Mouse (Mus musculus) heart, embryonic 14.5 days (tissue): Measurements from ENCODE around the gene Thap12. TPM values are rescaled to one million over a fixed set of nuclear protein-coding genes. Genes with fewer than 3 reads are reported as not detected.

Source experiments
- ATAC-seq: fragments of 200-750 bp; cut with Nextera tagmentation; 2 replicates; pipeline ENCODE4 v1.8.0; 2017; ENCODE audit warnings: low read depth, moderate TSS enrichment; ENCODE audit not compliant: insufficient number of reproducible peaks, insufficient read depth, low FRiP score
- H3K27ac ChIP-seq, 2 experiments: fragments of 200-500 bp in 1 of 2; fragments of 300-500 bp in 1 of 2; sonication (generic) in 1 of 2; replicated peaks in 1 of 2; 2 replicates each; pipeline ENCODE4 v1.5.1; 2012 to 2014; ENCODE audit warnings: low read depth in 2 of 2, low read length in 2 of 2, control low read depth in 1 of 2, mild to moderate bottlenecking in 1 of 2, mixed read lengths in 1 of 2; ENCODE audit not compliant: control insufficient read depth in 1 of 2, insufficient read depth in 1 of 2
- H3K27me3 ChIP-seq: fragments of 300-500 bp; sonication (generic); 2 replicates; pipeline ENCODE4 v1.6.1; 2014; ENCODE audit warnings: mild to moderate bottlenecking, low read length, control low read depth; ENCODE audit not compliant: control insufficient read depth, insufficient read depth
- H3K36me3 ChIP-seq: fragments of 300-500 bp; sonication (generic); 2 replicates; pipeline ENCODE4 v1.6.1; 2014; ENCODE audit warnings: mild to moderate bottlenecking, control low read depth, low read length, mixed read lengths; ENCODE audit not compliant: control insufficient read depth, insufficient read depth
- H3K4me1 ChIP-seq, 2 experiments: fragments of 200-500 bp in 1 of 2; fragments of 300-500 bp in 1 of 2; sonication (generic) in 1 of 2; 2 replicates each; pipeline ENCODE4 v1.6.1; 2012 to 2014; ENCODE audit warnings: low read length in 2 of 2, control low read depth in 1 of 2, mixed read lengths in 1 of 2; ENCODE audit not compliant: control insufficient read depth in 2 of 2, insufficient read depth in 2 of 2
- H3K4me2 ChIP-seq: fragments of 300-500 bp; sonication (generic); 2 replicates; pipeline ENCODE4 v1.6.1; 2014; ENCODE audit warnings: mild to moderate bottlenecking, low read length
- H3K4me3 ChIP-seq, 2 experiments: fragments of 200-500 bp in 1 of 2; fragments of 300-500 bp in 1 of 2; sonication (generic) in 1 of 2; 2 replicates each; pipeline ENCODE4 v1.5.1; 2012 to 2014; ENCODE audit warnings: low read length in 2 of 2, mild to moderate bottlenecking in 2 of 2, control low read depth in 1 of 2, low read depth in 1 of 2, moderate library complexity in 1 of 2; ENCODE audit not compliant: control insufficient read depth in 1 of 2, insufficient read depth in 1 of 2
- H3K9ac ChIP-seq: fragments of 300-500 bp; sonication (generic); 2 replicates; pipeline ENCODE4 v1.6.1; 2014; ENCODE audit warnings: mild to moderate bottlenecking, low read length
- H3K9me3 ChIP-seq: fragments of 300-500 bp; sonication (generic); 2 replicates; pipeline ENCODE4 v1.6.1; 2016; ENCODE audit warnings: low read length, control low read depth; ENCODE audit not compliant: control insufficient read depth
- WGBS: fragments of 180-500 bp; shearing (Covaris S2); extraction: QIAGEN DNeasy Blood & Tissue Kit; methylation state at CpG from one replicate; pipeline ENCODE4 v1.1.7; 2014; 5-methylcytosine and 5-hydroxymethylcytosine counted together
- polyA plus RNA-seq: library from polyadenylated mRNA; unstranded; fragments of >200 nt; fragmentation: Nextera tagmentation; extraction: Ambion mirVana; gene quantifications from 2 replicates; pipeline ENCODE4 v1.2.1, GENCODE M21; 2014

Gene Thap12
- polyA plus RNA-seq, 1 experiment from 2014 or later, result 44.9 TPM

DNA sequence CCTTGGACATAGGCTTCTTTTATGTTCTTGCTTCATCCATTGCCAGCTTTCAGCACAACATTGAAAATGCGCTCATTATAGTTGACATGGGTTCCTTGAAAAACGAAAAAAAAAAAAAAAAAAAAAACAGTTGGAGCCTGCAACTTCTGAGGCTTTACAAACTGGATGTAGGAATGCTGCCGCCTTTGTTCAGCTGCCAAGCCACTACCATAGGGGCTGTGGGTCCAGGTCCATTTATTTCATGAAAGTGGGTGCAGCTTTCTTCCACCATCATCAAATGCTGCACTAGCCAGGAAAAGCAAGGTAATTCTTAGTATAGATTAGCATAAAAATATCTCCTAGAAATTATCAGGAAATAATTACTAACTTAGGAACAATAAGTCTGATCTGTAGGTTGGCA is 17.8 kb downstream of the Thap12 start:
- Histone ChIP-seq H3K9me3 (no peaks in the 10 kb centered on the region), H3K4me1 (peaks cover 6 to 15% of the 10 kb centered on the region in 2 experiments; a peak in 3 of 4 replicates), H3K36me3 (peaks cover 20% of the 10 kb centered on the region), H3K9ac (no peak overlapping the region), H3K4me3 (no peak overlapping the region), H3K27ac (no peak overlapping the region), H3K27me3 (no peaks in the 10 kb centered on the region), H3K4me2 (no peak overlapping the region)
- whole genome bisulfite sequencing, result 59% methylated on average over 3 of the region's 3 CpGs
- ATAC-seq, result no peak

DNA sequence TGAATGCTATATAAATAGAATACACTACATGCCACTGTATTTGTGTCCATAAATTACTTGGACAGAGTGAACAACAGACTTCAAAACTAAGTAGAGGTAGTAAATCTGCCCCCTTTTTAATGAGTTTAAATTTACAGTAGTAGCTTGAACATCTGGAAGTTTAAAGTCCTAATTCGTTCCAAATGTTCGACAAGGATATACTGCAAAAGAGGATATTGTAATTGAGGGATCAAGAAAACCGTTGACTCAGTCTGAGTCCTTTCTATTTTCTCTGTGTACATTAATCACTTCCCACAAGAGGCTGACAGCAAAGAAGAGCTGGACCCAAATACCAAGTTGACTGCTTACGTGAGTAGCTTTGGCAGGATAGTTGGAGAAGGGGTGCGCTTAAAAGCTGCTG is 18.3 kb downstream of the Thap12 start:
- no peaks in the 10 kb centered on the region for H3K27me3 ChIP-seq
- WGBS, result 69% methylated on average over 5 of the region's 5 CpGs
- H3K9ac ChIP-seq, result no peak overlapping the region
- peaks cover 6 to 15% of the 10 kb centered on the region in 2 experiments; a peak in 3 of 4 replicates for H3K4me1 ChIP-seq
- H3K4me3 ChIP-seq, result no peak overlapping the region
- no peak overlapping the region for H3K27ac ChIP-seq
- peaks cover 16% of the 10 kb centered on the region for H3K36me3 ChIP-seq
- no peak for ATAC-seq
- no peaks in the 10 kb centered on the region for H3K9me3 ChIP-seq
- no peak overlapping the region for H3K4me2 ChIP-seq

DNA sequence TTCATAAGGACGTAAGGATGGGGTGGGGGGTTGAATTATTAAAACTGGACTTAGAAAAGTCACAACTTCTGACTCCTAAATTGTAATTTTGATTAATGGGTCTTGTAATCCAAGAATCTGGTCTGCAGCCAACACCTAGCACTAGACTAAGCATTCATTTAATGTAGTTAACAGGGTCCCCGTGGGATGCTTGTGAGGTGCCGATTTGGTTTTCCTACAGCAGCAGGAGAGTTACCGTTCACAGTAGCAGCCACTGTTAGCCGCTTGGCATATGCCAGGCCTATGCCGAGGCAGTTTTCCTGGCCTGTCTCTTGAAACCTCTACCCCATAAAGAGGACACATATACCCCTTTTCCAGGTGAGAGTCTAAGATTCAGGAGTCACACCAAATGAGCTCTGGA is 18.7 kb downstream of the Thap12 start:
- Histone ChIP-seq H3K9me3 (no peaks in the 10 kb centered on the region), H3K4me3 (no peak overlapping the region), H3K27ac (no peak overlapping the region), H3K27me3 (no peaks in the 10 kb centered on the region), H3K4me1 (peaks cover 6 to 15% of the 10 kb centered on the region in 2 experiments; a peak in 3 of 4 replicates), H3K9ac (no peak overlapping the region), H3K36me3 (peaks cover 11% of the 10 kb centered on the region), H3K4me2 (no peak overlapping the region)
- WGBS, result 72% methylated on average over 6 of the region's 6 CpGs
- no peak for ATAC-seq

DNA sequence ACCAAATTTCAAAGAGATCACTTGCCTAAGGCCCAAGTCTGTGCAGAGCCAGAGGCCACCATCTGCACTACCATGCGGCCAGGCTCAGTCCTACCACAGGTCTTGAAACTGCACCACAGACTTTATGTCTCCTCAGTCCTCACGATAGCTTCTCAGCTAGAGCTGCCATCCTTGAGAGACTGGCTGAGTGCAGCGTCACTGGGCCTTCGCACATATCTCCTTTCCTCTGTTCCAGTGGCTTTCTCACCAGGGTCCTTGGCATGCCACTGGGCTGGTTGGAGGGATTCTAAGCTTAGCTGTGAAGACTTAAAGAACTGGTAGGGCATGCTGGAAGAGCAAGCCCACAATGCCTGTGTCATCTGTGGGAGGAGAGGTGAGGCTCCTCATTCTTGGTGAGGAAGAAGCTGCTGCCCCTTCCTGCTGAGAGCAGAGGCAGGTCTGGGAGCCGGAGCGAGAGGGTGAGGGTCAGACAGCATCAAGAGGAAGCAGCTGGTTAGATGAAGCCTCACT is 22.8 kb downstream of the Thap12 start:
- H3K4me1 ChIP-seq, result peaks cover 6 to 20% of the 10 kb centered on the region in 2 experiments; a peak in 3 of 4 replicates
- 70% methylated on average over 6 of the region's 6 CpGs for WGBS
- 0 out of 2 replicates have a peak, but pooled peaks cover 3% of the 10 kb centered on the region for H3K27me3 ChIP-seq
- H3K36me3 ChIP-seq, result no peaks in the 10 kb centered on the region
- no peak overlapping the region for H3K27ac ChIP-seq
- no peaks in the 10 kb centered on the region for H3K9me3 ChIP-seq
- H3K9ac ChIP-seq, result no peak overlapping the region; the same call in 1 of the 2 replicates
- no peak overlapping the region for H3K4me2 ChIP-seq
- no peak for ATAC-seq
- H3K4me3 ChIP-seq, result no peak overlapping the region

DNA sequence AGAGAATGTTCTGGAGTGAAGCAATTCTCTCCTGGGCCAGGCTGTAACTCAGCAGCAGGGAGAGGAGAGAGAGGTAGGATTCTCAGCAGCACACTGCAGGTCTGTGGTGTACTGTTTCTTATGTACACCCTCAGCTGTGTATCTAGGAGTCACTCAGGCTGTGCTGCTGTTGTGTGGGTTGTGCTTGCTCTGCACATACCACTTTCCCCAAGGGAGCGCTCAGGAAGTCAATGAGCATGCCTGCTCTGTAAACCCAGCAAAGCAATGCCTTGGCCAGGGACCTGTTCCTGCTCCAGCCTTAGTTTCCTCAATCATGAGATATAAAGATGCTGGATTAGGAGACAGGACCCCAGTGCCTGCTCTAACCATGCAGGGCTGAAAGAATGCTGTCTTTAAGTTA is 25.1 kb downstream of the Thap12 start:
- Histone ChIP-seq H3K9ac (no peak overlapping the region), H3K4me3 (no peak overlapping the region), H3K4me2 (no peak overlapping the region), H3K9me3 (no peaks in the 10 kb centered on the region), H3K36me3 (no peaks in the 10 kb centered on the region), H3K4me1 (peaks cover 2 to 8% of the 10 kb centered on the region in 2 experiments; a peak in 3 of 4 replicates), H3K27me3 (0 out of 2 replicates have a peak, but pooled peaks cover 3% of the 10 kb centered on the region), H3K27ac (no peak overlapping the region)
- ATAC-seq, result no peak
- WGBS, result 86% methylated on average over 1 of the region's 1 CpGs

DNA sequence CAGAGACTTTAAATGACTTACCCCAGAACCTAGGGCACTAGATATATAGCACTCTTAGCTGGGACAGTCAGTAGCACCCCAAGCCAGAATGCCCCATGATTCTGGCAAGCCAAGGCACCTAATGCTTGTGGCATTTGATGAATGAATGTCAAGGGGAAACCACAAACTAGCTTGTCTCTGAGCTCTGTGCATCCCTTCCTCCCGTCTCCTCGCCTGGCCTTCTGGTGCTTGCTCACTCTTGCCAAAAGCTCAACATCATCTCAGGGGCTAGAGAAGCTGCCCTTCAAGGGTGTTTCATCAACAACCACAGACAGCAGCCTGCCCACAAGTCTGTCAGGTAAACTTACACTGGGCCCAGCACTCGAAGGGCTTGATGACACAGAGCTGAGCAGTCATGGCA is 25.6 kb downstream of the Thap12 start:
- H3K27me3 ChIP-seq, result 0 out of 2 replicates have a peak, but pooled peaks cover 3% of the 10 kb centered on the region
- peaks cover 0 to 5% of the 10 kb centered on the region in 2 experiments; a peak in 2 of 4 replicates for H3K4me1 ChIP-seq
- ATAC-seq, result no peak
- no peaks in the 10 kb centered on the region for H3K9me3 ChIP-seq
- no peak overlapping the region for H3K9ac ChIP-seq
- no peaks in the 10 kb centered on the region for H3K36me3 ChIP-seq
- H3K27ac ChIP-seq, result no peak overlapping the region
- 82% methylated on average over 3 of the region's 3 CpGs for WGBS
- no peak overlapping the region for H3K4me3 ChIP-seq
- no peak overlapping the region for H3K4me2 ChIP-seq

DNA sequence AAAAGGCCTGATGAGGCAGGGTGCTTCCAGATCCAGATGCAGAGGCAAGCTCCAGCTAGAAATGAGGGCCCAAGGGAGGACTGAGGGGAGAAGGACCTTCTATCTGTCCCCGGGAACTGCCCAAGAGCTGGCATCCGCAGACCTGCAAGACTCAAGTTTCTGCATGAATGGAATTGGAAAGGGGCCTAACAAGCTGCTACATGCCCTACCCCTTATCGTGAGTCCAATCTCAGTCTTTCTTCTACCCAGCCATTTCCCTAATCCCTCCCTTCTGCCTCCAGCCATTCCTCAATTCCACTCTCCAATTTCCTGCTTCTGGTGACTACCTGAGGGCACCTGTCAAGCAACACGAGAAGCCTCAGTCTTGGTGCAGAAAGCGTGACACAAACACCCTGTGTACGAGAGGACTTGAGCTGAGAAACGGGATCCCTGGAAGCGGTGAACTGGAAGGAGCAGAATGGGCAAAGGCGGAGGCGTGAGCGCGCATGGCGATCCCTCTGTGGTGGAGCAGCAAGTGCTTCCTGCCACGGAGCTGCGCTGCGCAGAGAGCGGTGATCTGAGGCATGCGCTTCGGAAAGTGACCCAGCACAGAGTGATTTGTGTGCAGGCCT is 26.9 kb downstream of the Thap12 start:
- Histone ChIP-seq H3K9ac (peak overlapping the region; percentile 34; the same call in 1 of the 2 replicates), H3K4me3 (peak overlapping the region; percentile 2 to 11; a peak in 3 of 4 replicates), H3K4me2 (peak overlapping the region; percentile 55), H3K27ac (no peak overlapping the region), H3K36me3 (no peaks in the 10 kb centered on the region), H3K4me1 (peaks cover 3 to 5% of the 10 kb centered on the region in 2 experiments; a peak in 3 of 4 replicates), H3K9me3 (no peaks in the 10 kb centered on the region), H3K27me3 (0 out of 2 replicates have a peak, but pooled peaks cover 3% of the 10 kb centered on the region)
- 26% methylated on average over 19 of the region's 19 CpGs for WGBS
- no peak for ATAC-seq
